9 mouse cellular contexts compared by ENCODE assay signal in genomic region chr13:28768717-28769426, GRCm38 (mm10).
DNase-seq lines count a peak whose midpoint lies in the region; ATAC-seq lines count a peak whose summit lies in the region.
"Had no signal": no experiment of that assay in that cellular context is flagged by ENCODE, and none has a peak within 500 bp of the region (broad histone marks: within the 10 kb centered on the region; RNA-seq: fewer than 3 reads in every experiment).

No protein-coding gene starts in this region.

- peaks cover 39% of the 10 kb centered on the region for H3K4me1 ChIP-seq in forebrain, embryonic 15.5 days
- peaks cover 41% of the 10 kb centered on the region for H3K4me1 ChIP-seq in limb, embryonic 12.5 days (replicated peaks)
- peaks cover 7% of the 10 kb centered on the region; the same call in 1 of the 2 replicates for H3K4me1 ChIP-seq in liver, embryonic 12.5 days

- DNase-seq in 3T3-L1 (ENCODE audit: low read depth, low spot score) (peak; percentile 79), MN1 (ENCODE audit: low spot score) (peak; percentile 66)
- DNase-seq in right cerebral cortex, adult 2 months (ENCODE audit: low spot score in 2 of 2), result no peak
- DNase-seq in thymus, adult 18-20 months, result no peak
- DNase-seq: lung, postnatal 14 days; right cerebral cortex, postnatal 14 days had no signal

- no peaks in the 10 kb centered on the region for H3K27me3 ChIP-seq in forebrain, embryonic 15.5 days
- no peaks in the 10 kb centered on the region for H3K27me3 ChIP-seq in limb, embryonic 12.5 days
- no peaks in the 10 kb centered on the region for H3K27me3 ChIP-seq in liver, embryonic 12.5 days (replicated peaks)

- no peak overlapping the region for H3K4me3 ChIP-seq in forebrain, embryonic 15.5 days
- no peak overlapping the region for H3K4me3 ChIP-seq in limb, embryonic 12.5 days (replicated peaks)
- no peak overlapping the region for H3K4me3 ChIP-seq in liver, embryonic 12.5 days

- 18% methylated on average over 14 of the region's 14 CpGs for WGBS in forebrain, embryonic 15.5 days
- 14% methylated on average over 14 of the region's 14 CpGs for WGBS in limb, embryonic 12.5 days
- 71% methylated on average over 14 of the region's 14 CpGs for WGBS in liver, embryonic 12.5 days (ENCODE audit: insufficient replicate concordance)

- peak; percentile 44 for ATAC-seq in forebrain, embryonic 15.5 days (replicated peaks)
- ATAC-seq in limb, embryonic 12.5 days (ENCODE audit: insufficient number of reproducible peaks, insufficient read depth, low FRiP score, low TSS enrichment, low read depth), result peak; percentile 47; the same call in 1 of the 2 replicates
- no peak for ATAC-seq in liver, embryonic 12.5 days

- peak overlapping the region; percentile 11; the same call in 1 of the 2 replicates for H3K4me2 ChIP-seq in forebrain, embryonic 15.5 days (replicated peaks)
- peak overlapping the region; percentile 9 for H3K4me2 ChIP-seq in limb, embryonic 12.5 days
- H3K4me2 ChIP-seq in liver, embryonic 12.5 days, result no peak overlapping the region

- peak overlapping the region; percentile 79 for H3K27ac ChIP-seq in forebrain, embryonic 15.5 days (replicated peaks)
- peak overlapping the region; percentile 32 for H3K27ac ChIP-seq in limb, embryonic 12.5 days
- no peak overlapping the region for H3K27ac ChIP-seq in liver, embryonic 12.5 days

- H3K9ac ChIP-seq in forebrain, embryonic 15.5 days (replicated peaks), result peak overlapping the region; percentile 24; the same call in 1 of the 2 replicates
- no peak overlapping the region for H3K9ac ChIP-seq in limb, embryonic 12.5 days (replicated peaks)
- H3K9ac ChIP-seq in liver, embryonic 12.5 days, result no peak overlapping the region

- H3K36me3 ChIP-seq in forebrain, embryonic 15.5 days, result no peaks in the 10 kb centered on the region
- no peaks in the 10 kb centered on the region for H3K36me3 ChIP-seq in limb, embryonic 12.5 days
- no peaks in the 10 kb centered on the region for H3K36me3 ChIP-seq in liver, embryonic 12.5 days

- no peaks in the 10 kb centered on the region for H3K9me3 ChIP-seq in forebrain, embryonic 15.5 days
- no peaks in the 10 kb centered on the region for H3K9me3 ChIP-seq in limb, embryonic 12.5 days
- 0 out of 2 replicates have a peak, but pooled peaks cover 4% of the 10 kb centered on the region for H3K9me3 ChIP-seq in liver, embryonic 12.5 days (replicated peaks)

Comparison
In these comparisons a context has a peak if more than half of its experiments do, and no peak if none do; other contexts are left out.
1. DNase-seq: peak in 3T3-L1 (single experiment) and MN1 (single experiment); none in right cerebral cortex, adult 2 months (0 of 2) and thymus, adult 18-20 months (0 of 2).